Comparison of ENCODE assay signal across 8 mouse cellular contexts in the genomic region with DNA sequence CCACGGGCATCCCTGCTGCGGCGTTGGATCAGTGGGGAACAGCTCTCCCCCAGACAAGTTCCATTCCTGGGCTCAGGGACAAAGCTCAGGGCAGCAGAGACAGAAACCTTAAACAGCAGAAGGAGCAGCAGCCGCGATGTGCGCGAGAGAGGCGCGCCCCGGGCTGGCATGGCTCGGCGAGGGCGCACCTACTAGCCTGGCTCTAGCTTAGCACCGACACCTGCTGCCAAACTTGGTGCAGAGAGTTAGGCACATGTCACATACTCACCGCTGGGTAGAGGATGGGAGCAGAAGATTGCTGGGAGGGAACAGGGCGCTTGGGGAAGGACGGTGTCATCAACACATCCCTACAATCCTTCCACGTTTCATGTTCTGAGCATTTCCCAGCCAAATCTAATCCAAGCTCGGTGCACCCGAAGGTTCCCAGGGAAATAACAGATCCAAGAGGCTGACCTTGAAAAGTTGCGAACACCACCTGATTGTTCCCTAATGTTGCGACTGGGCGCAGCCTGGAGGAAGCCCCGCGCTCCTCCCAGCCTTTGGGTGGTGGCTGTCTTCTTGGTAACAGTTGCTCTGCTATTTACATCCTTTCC. TPM values are rescaled to one million over a fixed set of nuclear protein-coding genes. Genes with fewer than 3 reads are reported as not detected.
A peak's percentile ranks its signal among the peaks of the same experiment; 100 is the strongest.
DNase-seq lines count a peak whose midpoint lies in the region; ATAC-seq and TF ChIP-seq lines count a peak whose summit lies in the region.

No protein-coding gene starts in this region.

- H3K4me3 ChIP-seq in cerebellum, adult 2 months (replicated peaks; ENCODE audit: insufficient read depth, low read depth, low read length): peak overlapping the region; percentile 43
- peak overlapping the region; percentile 91 for H3K4me3 ChIP-seq in megakaryocyte, embryonic 14.5 days (replicated peaks)
- peak overlapping the region; percentile 42 for H3K4me3 ChIP-seq in liver, embryonic 12.5 days

- no peak for TF ChIP-seq CTCF in cerebellum, adult 2 months (IDR thresholded peaks at IDR 0.05; ENCODE audit: borderline replicate concordance, insufficient read depth, low read depth, low read length)

- H3K9me3 ChIP-seq in megakaryocyte, embryonic 14.5 days: peaks cover 13% of the 10 kb centered on the region
- H3K9me3 ChIP-seq in liver, embryonic 12.5 days (replicated peaks): no peaks in the 10 kb centered on the region

- no peaks in the 10 kb centered on the region for H3K36me3 ChIP-seq in megakaryocyte, embryonic 14.5 days (replicated peaks; ENCODE audit: low read length)
- H3K36me3 ChIP-seq in liver, embryonic 12.5 days: no peaks in the 10 kb centered on the region

- H3K27ac ChIP-seq in cerebellum, adult 2 months (ENCODE audit: insufficient read depth, low read length): no peak overlapping the region
- no peak overlapping the region for H3K27ac ChIP-seq in liver, embryonic 12.5 days

- DNase-seq in cerebellum, adult 2 months: peak in 1 of 2 experiments; percentile 11
- DNase-seq in cerebellum, adult 9-11 months: no peak
- peak; percentile 4 for DNase-seq in heart, postnatal 14 days
- peak; percentile 20 for DNase-seq in right cerebral cortex, postnatal 14 days
- no peak for DNase-seq in MN1 (ENCODE audit: low spot score)

- no peak overlapping the region for H3K9ac ChIP-seq in liver, embryonic 12.5 days

- no peak for TF ChIP-seq POLR2A in cerebellum, adult 2 months (IDR thresholded peaks at IDR 0.05; ENCODE audit: borderline replicate concordance, insufficient read depth, low read length)

- intact Hi-C loops in heart, postnatal 14 days (cut with DNase I): no loop called here

- peak overlapping the region; percentile 61 for H3K4me2 ChIP-seq in liver, embryonic 12.5 days

- H3K4me1 ChIP-seq in cerebellum, adult 2 months (ENCODE audit: control insufficient read depth, insufficient read depth, low read length): no peaks in the 10 kb centered on the region
- peaks cover 19% of the 10 kb centered on the region for H3K4me1 ChIP-seq in megakaryocyte, embryonic 14.5 days
- H3K4me1 ChIP-seq in liver, embryonic 12.5 days: no peaks in the 10 kb centered on the region

- WGBS in cerebellum, adult 2 months: under 1% methylated on average over 25 of the region's 25 CpGs
- WGBS in liver, embryonic 12.5 days (ENCODE audit: insufficient replicate concordance): 5% methylated on average over 25 of the region's 25 CpGs

- no peak for ATAC-seq in megakaryocyte, adult 5-6 weeks (ENCODE audit: poor library complexity, severe bottlenecking)
- ATAC-seq in liver, embryonic 12.5 days: no peak; the same call in 1 of the 2 replicates

- H3K27me3 ChIP-seq in cerebellum, adult 2 months (ENCODE audit: control insufficient read depth, insufficient read depth, low read length): no peaks in the 10 kb centered on the region; the same call in 1 of the 2 replicates
- H3K27me3 ChIP-seq in megakaryocyte, embryonic 14.5 days (replicated peaks): peaks cover 32% of the 10 kb centered on the region
- peaks cover 31% of the 10 kb centered on the region for H3K27me3 ChIP-seq in liver, embryonic 12.5 days (replicated peaks)

RNA-seq across cellular contexts. Expression of a gene that starts 1.5 kb away (rescaled TPM):
- 55.9 and 70.5 TPM in 2 replicates for polyA plus RNA-seq in cerebellum, adult 2 months (2012; rRNA removed)
- 0.32 TPM in 1 of 2 replicates, not detected in the other for polyA plus RNA-seq in megakaryocyte, embryonic 14.5 days (2012; ENCODE audit: insufficient read depth, low replicate concordance)
- not detected in 2 replicates for total RNA-seq in megakaryocyte, adult 5-6 weeks (2015)
- total RNA-seq in megakaryocyte, adult 5-6 weeks (2017): not detected in 2 replicates
- under 1 TPM; 0.07 to 0.12 TPM for total RNA-seq in heart, postnatal 14 days (2021)
- 0.07 and 0.08 TPM in 2 replicates for polyA plus RNA-seq in liver, embryonic 12.5 days (2016; fragmentation: Nextera tagmentation; extraction: Ambion mirVana)

Comparison
In these comparisons a context has a peak if more than half of its experiments do, and no peak if none do; other contexts are left out.
1. DNase-seq: peak in heart, postnatal 14 days (2 of 2) and right cerebral cortex, postnatal 14 days (single experiment); none in cerebellum, adult 9-11 months (single experiment) and MN1 (single experiment).
2. RNA of a gene that starts 1.5 kb away (polyA plus RNA-seq): 55.9 to 70.5 TPM in cerebellum, adult 2 months; 0.07 to 0.08 TPM in liver, embryonic 12.5 days and 0.32 TPM in megakaryocyte, embryonic 14.5 days; every median in the first group is over 10 times any median in the second.
3. Peak in every context shown above with its lines, with median percentiles within 50 percentile points of each other: H3K4me3 ChIP-seq.